Mouse (Mus musculus): ENCODE results near the gene Mettl7a3. TPM values are rescaled to one million over a fixed set of nuclear protein-coding genes. Genes with fewer than 3 reads are reported as not detected.
A peak's percentile ranks its signal among the peaks of the same experiment; 100 is the strongest.
"Not testable (repeated sequence)": the region's sequence is repeated elsewhere in the genome, so short reads cannot be mapped to it uniquely, and the experiment has no call there.

The Mettl7a3 gene
- polyA plus RNA-seq, 1 experiment from 2014 or later, result 0.43 TPM

- no peaks in the 10 kb centered on the region for H3K27me3 ChIP-seq (replicated peaks; ENCODE audit: control insufficient read depth, insufficient read depth, low read length)
- H3K36me3 ChIP-seq (ENCODE audit: control insufficient read depth, insufficient read depth, low read length), result no peaks in the 10 kb centered on the region
- no peaks in the 10 kb centered on the region for H3K9me3 ChIP-seq (ENCODE audit: control insufficient read depth, low read length)
- H3K4me2 ChIP-seq (ENCODE audit: low read depth, low read length), result peak within 1 kb of the TSS; percentile 71
- H3K4me3 ChIP-seq (ENCODE audit: low read depth, low read length), result peak within 1 kb of the TSS; percentile 53
- 3% methylated on average over 18 of the region's 30 CpGs for WGBS
- DNase-seq (ENCODE audit: low spot score) (peak; percentile 93), ATAC-seq (ENCODE audit: low read depth) (peak; percentile 66)
- H3K4me1 ChIP-seq (ENCODE audit: control insufficient read depth, insufficient read depth, low read length), result 0 out of 2 replicates have a peak, but pooled peaks cover 4% of the 10 kb centered on the region
- H3K27ac ChIP-seq (replicated peaks; ENCODE audit: low read depth, low read length), result peak within 1 kb of the TSS; percentile 84
- H3K9ac ChIP-seq (ENCODE audit: low read depth, low read length), result peak within 1 kb of the TSS; percentile 70
Measured at GRCm38 (mm10) chr15:100304019-100304991, 30.4 kb upstream of the Mettl7a3 start, which contains the start of gene Mettl7a1. TSS of gene Mettl7a1 (plus strand) at chr15:100304140.

GRCm38 (mm10) chr15:100306201-100306600 lies 28.5 kb upstream of the Mettl7a3 start:
- no peak overlapping the region for H3K4me2 ChIP-seq (ENCODE audit: low read depth, low read length)

GRCm38 (mm10) chr15:100307438-100308096 lies 27.2 kb upstream of the Mettl7a3 start:
- 38% methylated on average over 8 of the region's 11 CpGs for WGBS
- H3K4me1 ChIP-seq (ENCODE audit: control insufficient read depth, insufficient read depth, low read length); H3K27me3 ChIP-seq (replicated peaks; ENCODE audit: control insufficient read depth, insufficient read depth, low read length); H3K36me3 ChIP-seq (ENCODE audit: control insufficient read depth, insufficient read depth, low read length); H3K9me3 ChIP-seq (ENCODE audit: control insufficient read depth, low read length); H3K9ac ChIP-seq (ENCODE audit: low read depth, low read length); H3K4me3 ChIP-seq (ENCODE audit: low read depth, low read length); H3K4me2 ChIP-seq (ENCODE audit: low read depth, low read length); H3K27ac ChIP-seq (replicated peaks; ENCODE audit: low read depth, low read length): not testable (repeated sequence)
- ATAC-seq (ENCODE audit: low read depth) (peak; percentile 50; the same call in 1 of the 2 replicates), DNase-seq (ENCODE audit: low spot score) (peak; percentile 58)

More at GRCm38 (mm10) chr15:100306201-100306600, 28.5 kb upstream of the Mettl7a3 start:
- no peak overlapping the region for H3K27ac ChIP-seq (replicated peaks; ENCODE audit: low read depth, low read length)
- no peak overlapping the region for H3K4me3 ChIP-seq (ENCODE audit: low read depth, low read length)
- H3K9ac ChIP-seq (ENCODE audit: low read depth, low read length), result no peak overlapping the region
- 66% methylated on average over 2 of the region's 2 CpGs for WGBS
- H3K4me1 ChIP-seq (ENCODE audit: control insufficient read depth, insufficient read depth, low read length), result 0 out of 2 replicates have a peak, but pooled peaks cover 4% of the 10 kb centered on the region
- no peaks in the 10 kb centered on the region for H3K9me3 ChIP-seq (ENCODE audit: control insufficient read depth, low read length)
- no peaks in the 10 kb centered on the region for H3K36me3 ChIP-seq (ENCODE audit: control insufficient read depth, insufficient read depth, low read length)
- no peaks in the 10 kb centered on the region for H3K27me3 ChIP-seq (replicated peaks; ENCODE audit: control insufficient read depth, insufficient read depth, low read length)
- ATAC-seq (ENCODE audit: low read depth), result no peak
- DNase-seq (ENCODE audit: low spot score), result no peak

GRCm38 (mm10) chr15:100312346-100312745 lies 22.4 kb upstream of the Mettl7a3 start:
- H3K27ac ChIP-seq (replicated peaks; ENCODE audit: low read depth, low read length), result no peak overlapping the region
- H3K27me3 ChIP-seq (replicated peaks; ENCODE audit: control insufficient read depth, insufficient read depth, low read length), result no peaks in the 10 kb centered on the region
- H3K4me2 ChIP-seq (ENCODE audit: low read depth, low read length), result no peak overlapping the region
- H3K4me3 ChIP-seq (ENCODE audit: low read depth, low read length), result no peak overlapping the region
- DNase-seq (ENCODE audit: low spot score) (no peak), ATAC-seq (ENCODE audit: low read depth) (no peak)
- no peaks in the 10 kb centered on the region for H3K9me3 ChIP-seq (ENCODE audit: control insufficient read depth, low read length)
- no peak overlapping the region for H3K9ac ChIP-seq (ENCODE audit: low read depth, low read length)
- 0 out of 2 replicates have a peak, but pooled peaks cover 3% of the 10 kb centered on the region for H3K36me3 ChIP-seq (ENCODE audit: control insufficient read depth, insufficient read depth, low read length)
- WGBS, result 87% methylated on average over 2 of the region's 2 CpGs
- no peaks in the 10 kb centered on the region for H3K4me1 ChIP-seq (ENCODE audit: control insufficient read depth, insufficient read depth, low read length)

- Histone ChIP-seq H3K9ac (ENCODE audit: low read depth, low read length) (no peak overlapping the region), H3K4me2 (ENCODE audit: low read depth, low read length) (no peak overlapping the region), H3K36me3 (ENCODE audit: control insufficient read depth, insufficient read depth, low read length) (0 out of 2 replicates have a peak, but pooled peaks cover 3% of the 10 kb centered on the region), H3K27ac (replicated peaks; ENCODE audit: low read depth, low read length) (no peak overlapping the region), H3K4me3 (ENCODE audit: low read depth, low read length) (no peak overlapping the region), H3K27me3 (replicated peaks; ENCODE audit: control insufficient read depth, insufficient read depth, low read length) (no peaks in the 10 kb centered on the region), H3K4me1 (ENCODE audit: control insufficient read depth, insufficient read depth, low read length) (no peaks in the 10 kb centered on the region), H3K9me3 (ENCODE audit: control insufficient read depth, low read length) (no peaks in the 10 kb centered on the region)
- ATAC-seq (ENCODE audit: low read depth) (no peak), DNase-seq (ENCODE audit: low spot score) (no peak)
- 95% methylated on average over 5 of the region's 5 CpGs for WGBS
Measured at GRCm38 (mm10) chr15:100314448-100315145, 20.1 kb upstream of the Mettl7a3 start.

GRCm38 (mm10) chr15:100318014-100318671 lies 16.6 kb upstream of the Mettl7a3 start:
- H3K27ac ChIP-seq (replicated peaks; ENCODE audit: low read depth, low read length); H3K4me1 ChIP-seq (ENCODE audit: control insufficient read depth, insufficient read depth, low read length); H3K4me3 ChIP-seq (ENCODE audit: low read depth, low read length); H3K4me2 ChIP-seq (ENCODE audit: low read depth, low read length); H3K9me3 ChIP-seq (ENCODE audit: control insufficient read depth, low read length); H3K36me3 ChIP-seq (ENCODE audit: control insufficient read depth, insufficient read depth, low read length); H3K27me3 ChIP-seq (replicated peaks; ENCODE audit: control insufficient read depth, insufficient read depth, low read length); ATAC-seq (ENCODE audit: low read depth); H3K9ac ChIP-seq (ENCODE audit: low read depth, low read length): not testable (repeated sequence)
- whole genome bisulfite sequencing, result 59% methylated on average over 4 of the region's 4 CpGs
- peak; percentile 29 for DNase-seq (ENCODE audit: low spot score)

GRCm38 (mm10) chr15:100319884-100320283 lies 14.8 kb upstream of the Mettl7a3 start:
- 0 out of 2 replicates have a peak overlapping the region, but pooled peaks have one; percentile 39 for H3K27ac ChIP-seq (replicated peaks; ENCODE audit: low read depth, low read length)
- no peak overlapping the region for H3K9ac ChIP-seq (ENCODE audit: low read depth, low read length)
- ATAC-seq (ENCODE audit: low read depth), result no peak
- H3K36me3 ChIP-seq (ENCODE audit: control insufficient read depth, insufficient read depth, low read length), result no peaks in the 10 kb centered on the region
- no peaks in the 10 kb centered on the region for H3K9me3 ChIP-seq (ENCODE audit: control insufficient read depth, low read length)
- no peak for DNase-seq (ENCODE audit: low spot score)
- WGBS, result 77% methylated on average over 1 of the region's 1 CpGs
- H3K27me3 ChIP-seq (replicated peaks; ENCODE audit: control insufficient read depth, insufficient read depth, low read length), result no peaks in the 10 kb centered on the region
- no peak overlapping the region for H3K4me3 ChIP-seq (ENCODE audit: low read depth, low read length)
- no peak overlapping the region for H3K4me2 ChIP-seq (ENCODE audit: low read depth, low read length)
- no peaks in the 10 kb centered on the region for H3K4me1 ChIP-seq (ENCODE audit: control insufficient read depth, insufficient read depth, low read length)

Data from embryonic facial prominence, embryonic 14.5 days (tissue).